Mouse (Mus musculus): ENCODE measurements around the gene Chchd3.

- TF ChIP-seq POLR2A (IDR thresholded peaks at IDR 0.05; ENCODE audit: low read depth, low read length) (no peak), CTCF (conservative IDR thresholded peaks at IDR 0.05; ENCODE audit: insufficient read depth, insufficient read length, low read depth, low read length) (no peak)
Measured at GRCm38 (mm10) chr6:32808796-32809195, 251.3 kb downstream of the Chchd3 start.

Data from kidney, adult 2 months (tissue).